Mouse (Mus musculus) induced T-regulatory cell, adult 2 months (primary cell): ENCODE results near the gene Lbhd2.

Source experiments
- DNase-seq: peaks from one replicate; pipeline ENCODE4 v3.0.0-alpha.2; 2012; ENCODE audit warnings: low read depth

The Lbhd2 gene

GRCm38 (mm10) chr12:111409583-111409982 is 3.0 kb downstream of the Lbhd2 start:
- no peak for DNase-seq

GRCm38 (mm10) chr12:111411631-111412355 is 5.2 kb downstream of the Lbhd2 start:
- DNase-seq: no peak

- DNase-seq: no peak
Measured at GRCm38 (mm10) chr12:111412581-111413284, 6.1 kb downstream of the Lbhd2 start.

GRCm38 (mm10) chr12:111413300-111413699 is 6.7 kb downstream of the Lbhd2 start:
- peak; percentile 77 for DNase-seq

- DNase-seq: no peak
Measured at GRCm38 (mm10) chr12:111416921-111417779, 10.5 kb downstream of the Lbhd2 start, which contains the start of gene Exoc3l4. Exoc3l4 (plus strand) TSS chr12:111417017.

GRCm38 (mm10) chr12:111419918-111420317 is 13.3 kb downstream of the Lbhd2 start:
- no peak for DNase-seq

GRCm38 (mm10) chr12:111420946-111421709 is 14.5 kb downstream of the Lbhd2 start:
- no peak for DNase-seq

- DNase-seq: no peak
Measured at GRCm38 (mm10) chr12:111422852-111423251, 16.2 kb downstream of the Lbhd2 start.

GRCm38 (mm10) chr12:111423570-111424129 is 17.0 kb downstream of the Lbhd2 start:
- DNase-seq: no peak

- no peak for DNase-seq
Measured at GRCm38 (mm10) chr12:111424547-111424946, 17.9 kb downstream of the Lbhd2 start.

- DNase-seq: peak; percentile 49
Measured at GRCm38 (mm10) chr12:111425258-111425657, 18.6 kb downstream of the Lbhd2 start.

GRCm38 (mm10) chr12:111425789-111426460 is 19.3 kb downstream of the Lbhd2 start:
- DNase-seq: peak; percentile 76

- no peak for DNase-seq
Measured at GRCm38 (mm10) chr12:111427438-111428113, 21.0 kb downstream of the Lbhd2 start.

- DNase-seq: no peak
Measured at GRCm38 (mm10) chr12:111428364-111428763, 21.8 kb downstream of the Lbhd2 start.

GRCm38 (mm10) chr12:111428961-111429911 is 22.6 kb downstream of the Lbhd2 start:
- DNase-seq: peak; percentile 18

- no peak for DNase-seq
Measured at GRCm38 (mm10) chr12:111430049-111430867, 23.6 kb downstream of the Lbhd2 start.

- no peak for DNase-seq
Measured at GRCm38 (mm10) chr12:111430868-111431817, 24.5 kb downstream of the Lbhd2 start.
